Mouse (Mus musculus) embryonic facial prominence, embryonic 14.5 days (tissue): ENCODE data around the gene Zfp276. TPM values are rescaled to one million over a fixed set of nuclear protein-coding genes. Genes with fewer than 3 reads are reported as not detected.
A peak's percentile ranks its signal among the peaks of the same experiment; 100 is the strongest.
"Not testable (repeated sequence)": the region's sequence is repeated elsewhere in the genome, so short reads cannot be mapped to it uniquely, and the experiment has no call there.

Source experiments
- ATAC-seq: fragments of 200-750 bp; cut with Nextera tagmentation; 2 replicates; pipeline ENCODE4 v1.8.0; 2017; ENCODE audit warnings: low read depth, moderate number of reproducible peaks, moderate TSS enrichment
- DNase-seq: peaks from one replicate; pipeline ENCODE4 v3.0.0-alpha.2; 2015; ENCODE audit warnings: low spot score
- H3K27ac ChIP-seq: fragments of 300-500 bp; sonication (generic); replicated peaks from 2 replicates; pipeline ENCODE4 v1.5.1; 2014; ENCODE audit warnings: low read depth, mild to moderate bottlenecking, low read length, moderate library complexity
- H3K27me3 ChIP-seq: fragments of 300-500 bp; sonication (generic); replicated peaks from 2 replicates; pipeline ENCODE4 v1.6.1; 2014; ENCODE audit warnings: low read length; ENCODE audit not compliant: control insufficient read depth, insufficient read depth
- H3K36me3 ChIP-seq: fragments of 300-500 bp; sonication (generic); 2 replicates; pipeline ENCODE4 v1.6.1; 2014; ENCODE audit warnings: low read length, mixed read lengths; ENCODE audit not compliant: control insufficient read depth, insufficient read depth
- H3K4me1 ChIP-seq: fragments of 300-500 bp; sonication (generic); 2 replicates; pipeline ENCODE4 v1.6.1; 2014; ENCODE audit warnings: antibody characterized with exemption, low read length; ENCODE audit not compliant: control insufficient read depth, insufficient read depth
- H3K4me2 ChIP-seq: fragments of 300-500 bp; sonication (generic); 2 replicates; pipeline ENCODE4 v1.6.1; 2014; ENCODE audit warnings: low read depth, mild to moderate bottlenecking, low read length, moderate library complexity, mixed read lengths
- H3K4me3 ChIP-seq: fragments of 300-500 bp; sonication (generic); 2 replicates; pipeline ENCODE4 v1.5.1; 2014; ENCODE audit warnings: low read depth, mild to moderate bottlenecking, low read length
- H3K9ac ChIP-seq: fragments of 300-500 bp; sonication (generic); 2 replicates; pipeline ENCODE4 v1.6.1; 2014; ENCODE audit warnings: low read depth, mild to moderate bottlenecking, low read length, moderate library complexity, mixed read lengths
- H3K9me3 ChIP-seq: fragments of 300-500 bp; sonication (generic); 2 replicates; pipeline ENCODE4 v1.6.1; 2016; ENCODE audit warnings: low read length; ENCODE audit not compliant: control insufficient read depth
- WGBS: fragments of 180-500 bp; shearing (Covaris S2); extraction: QIAGEN DNeasy Blood & Tissue Kit; methylation state at CpG from one replicate; pipeline ENCODE4 v1.1.7; 2014; 5-methylcytosine and 5-hydroxymethylcytosine counted together
- polyA plus RNA-seq: library from polyadenylated mRNA; unstranded; fragments of >200 nt; fragmentation: Nextera tagmentation; extraction: Ambion mirVana; gene quantifications from 2 replicates; pipeline ENCODE4 v1.2.1, GENCODE M21; 2014

Gene Zfp276
- polyA plus RNA-seq, 1 experiment from 2014 or later, result 19.5 TPM

DNA sequence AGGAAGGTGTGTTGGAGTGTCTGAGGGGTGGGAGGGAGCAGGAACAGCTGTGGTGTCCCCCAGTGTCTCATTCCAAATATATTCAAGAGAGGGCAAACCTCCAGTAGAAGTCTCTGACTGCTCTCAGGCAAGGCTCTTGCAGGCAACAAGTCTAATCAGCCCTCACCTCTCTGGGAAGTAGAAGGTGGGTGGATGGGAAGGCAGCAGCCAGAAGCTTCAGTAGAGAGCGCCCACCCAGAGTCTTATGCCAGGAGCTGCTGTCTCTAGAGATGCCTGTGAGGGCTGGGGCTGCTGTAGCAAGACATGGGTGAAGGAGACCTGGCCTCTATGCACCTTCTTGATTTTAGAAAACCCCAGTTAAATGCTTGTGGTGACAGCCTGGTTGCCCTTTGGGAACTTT is 25.6 kb upstream of the Zfp276 start:
- H3K4me1 ChIP-seq, result peaks cover 8% of the 10 kb centered on the region
- WGBS, result 86% methylated on average over 1 of the region's 1 CpGs
- DNase-seq (no peak), ATAC-seq (no peak)
- H3K9me3 ChIP-seq, result no peaks in the 10 kb centered on the region
- H3K4me2 ChIP-seq, result no peak overlapping the region
- H3K4me3 ChIP-seq, result no peak overlapping the region
- peaks cover 32% of the 10 kb centered on the region for H3K36me3 ChIP-seq
- H3K27ac ChIP-seq, result no peak overlapping the region
- no peaks in the 10 kb centered on the region for H3K27me3 ChIP-seq
- H3K9ac ChIP-seq, result no peak overlapping the region

DNA sequence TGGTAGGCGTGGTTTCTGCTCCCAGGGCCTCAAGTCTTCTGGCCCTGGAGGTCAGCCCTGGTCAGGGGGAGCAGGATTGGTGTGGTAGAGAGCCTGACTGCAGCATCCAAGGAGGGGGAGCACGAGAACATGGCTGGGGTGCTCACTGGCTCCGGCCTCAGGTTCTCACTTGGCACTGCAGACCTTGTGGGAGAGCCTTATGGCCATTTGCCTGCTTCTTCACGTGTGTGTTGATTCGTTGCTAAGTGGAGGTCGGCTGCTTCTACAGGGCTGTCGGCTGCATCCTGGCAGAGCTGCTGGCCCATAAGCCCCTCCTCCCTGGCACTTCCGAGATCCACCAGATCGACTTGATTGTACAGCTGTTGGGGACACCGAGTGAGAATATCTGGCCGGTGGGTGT is 23.7 kb upstream of the Zfp276 start:
- not testable (repeated sequence) for H3K4me2 ChIP-seq, H3K9me3 ChIP-seq, H3K9ac ChIP-seq, H3K27ac ChIP-seq, H3K4me1 ChIP-seq, ATAC-seq, H3K4me3 ChIP-seq, H3K27me3 ChIP-seq, DNase-seq
- peaks cover 32% of the 10 kb centered on the region for H3K36me3 ChIP-seq
- 85% methylated on average over 5 of the region's 11 CpGs for WGBS

DNA sequence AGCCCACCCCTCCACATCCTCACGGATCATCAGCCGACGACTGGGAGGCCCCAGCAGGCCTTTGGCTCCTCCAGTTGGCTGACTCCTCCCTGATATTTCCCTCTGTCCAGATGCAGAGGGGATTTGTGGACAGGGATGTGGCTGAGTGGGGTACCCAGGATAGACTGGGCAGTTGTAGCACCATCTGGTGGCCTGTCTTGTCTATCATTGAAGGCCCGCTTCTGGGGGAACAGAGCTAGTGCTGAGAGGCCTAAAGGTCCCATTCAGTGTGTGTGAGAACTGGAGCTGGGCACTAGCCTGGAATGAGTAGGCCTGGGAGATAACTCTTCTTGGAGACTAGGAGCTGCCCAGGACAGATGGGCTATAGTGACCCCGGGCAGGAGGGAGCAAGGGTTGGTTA is 22.3 kb upstream of the Zfp276 start:
- peaks cover 8% of the 10 kb centered on the region for H3K27me3 ChIP-seq

DNA sequence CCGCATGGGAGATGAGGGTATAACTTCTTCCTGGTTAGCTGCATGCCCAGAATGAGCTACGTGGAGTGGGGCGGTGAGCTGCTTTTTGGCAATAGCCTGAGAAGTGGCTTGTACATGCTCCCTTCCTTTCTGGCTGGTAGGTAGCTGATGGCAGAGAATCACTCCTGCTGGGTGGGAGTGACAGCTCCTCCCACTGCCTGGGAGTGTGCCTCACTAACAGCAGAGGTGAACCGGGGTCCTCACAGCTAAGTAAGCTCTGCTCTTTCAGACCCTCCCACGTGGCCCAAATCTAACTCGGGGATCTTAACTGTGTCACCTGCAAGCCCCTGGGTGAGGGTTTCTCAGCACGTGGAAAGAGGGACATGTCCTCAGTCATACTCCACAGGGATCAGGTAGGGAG is 21.4 kb upstream of the Zfp276 start:
- H3K4me3 ChIP-seq, result no peak overlapping the region
- DNase-seq (no peak), ATAC-seq (no peak)
- no peak overlapping the region for H3K4me2 ChIP-seq
- no peaks in the 10 kb centered on the region for H3K9me3 ChIP-seq
- H3K9ac ChIP-seq, result no peak overlapping the region
- peaks cover 19% of the 10 kb centered on the region for H3K36me3 ChIP-seq
- H3K27ac ChIP-seq, result no peak overlapping the region
- H3K4me1 ChIP-seq, result 0 out of 2 replicates have a peak, but pooled peaks cover 6% of the 10 kb centered on the region
- WGBS, result 43% methylated on average over 7 of the region's 7 CpGs
- H3K27me3 ChIP-seq, result peaks cover 8% of the 10 kb centered on the region

More for the DNA sequence above, 22.3 kb upstream of the Zfp276 start:
- 60% methylated on average over 5 of the region's 5 CpGs for WGBS
- ATAC-seq (no peak), DNase-seq (no peak)
- no peaks in the 10 kb centered on the region for H3K9me3 ChIP-seq
- 0 out of 2 replicates have a peak, but pooled peaks cover 6% of the 10 kb centered on the region for H3K4me1 ChIP-seq
- no peak overlapping the region; the same call in 1 of the 2 replicates for H3K9ac ChIP-seq
- H3K4me2 ChIP-seq, result no peak overlapping the region
- H3K4me3 ChIP-seq, result no peak overlapping the region
- H3K27ac ChIP-seq, result no peak overlapping the region
- peaks cover 28% of the 10 kb centered on the region for H3K36me3 ChIP-seq

DNA sequence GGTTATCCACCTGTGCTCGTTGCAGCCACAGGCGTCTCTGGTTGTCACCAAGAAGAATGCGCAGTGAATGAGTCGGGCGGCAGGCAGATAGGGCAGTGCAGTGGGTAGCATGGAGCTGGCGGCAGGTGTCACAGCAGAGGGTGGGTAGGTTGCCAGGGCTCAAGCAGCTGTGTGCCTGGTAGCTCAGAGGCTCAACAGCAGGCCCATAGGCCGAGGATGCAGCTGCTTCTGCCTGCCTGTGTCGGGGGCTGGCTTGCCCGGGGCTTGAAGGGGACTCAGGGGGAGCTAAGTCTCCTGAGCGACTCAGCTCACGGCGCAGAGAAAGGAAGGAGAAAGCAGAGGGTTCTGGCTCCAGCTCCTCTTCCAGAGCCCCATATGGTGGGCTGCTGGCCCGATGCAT is 20.7 kb upstream of the Zfp276 start:
- 0 out of 2 replicates have a peak, but pooled peaks cover 12% of the 10 kb centered on the region for H3K36me3 ChIP-seq
- no peak overlapping the region for H3K27ac ChIP-seq
- WGBS, result 57% methylated on average over 12 of the region's 13 CpGs
- H3K4me3 ChIP-seq, result no peak overlapping the region
- H3K4me2 ChIP-seq, result no peak overlapping the region
- H3K9me3 ChIP-seq, result no peaks in the 10 kb centered on the region
- ATAC-seq, result peak; percentile 10; the same call in 1 of the 2 replicates
- DNase-seq, result no peak
- peaks cover 8% of the 10 kb centered on the region for H3K27me3 ChIP-seq
- H3K9ac ChIP-seq, result no peak overlapping the region
- 0 out of 2 replicates have a peak, but pooled peaks cover 6% of the 10 kb centered on the region for H3K4me1 ChIP-seq

DNA sequence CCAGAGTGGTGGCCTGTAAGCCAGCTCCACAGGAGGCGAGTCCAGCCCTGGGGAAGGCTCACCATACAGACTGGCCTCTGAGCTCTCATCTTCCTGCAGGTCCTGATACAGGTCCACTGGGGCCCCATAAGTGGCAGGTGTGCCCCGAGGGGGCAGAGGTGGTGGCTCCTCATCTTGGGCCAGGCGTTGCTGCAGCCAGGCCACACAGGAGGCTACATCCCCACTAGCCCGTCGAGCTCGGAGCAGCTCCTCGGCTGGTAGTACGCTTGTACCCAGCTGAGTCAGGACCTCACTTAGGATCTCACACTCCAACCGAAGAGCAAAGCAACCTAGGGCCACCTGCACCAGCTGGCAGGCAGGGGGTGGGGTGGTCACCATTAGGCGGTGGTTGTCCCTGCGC is 20.2 kb upstream of the Zfp276 start:
- 0 out of 2 replicates have a peak, but pooled peaks cover 7% of the 10 kb centered on the region for H3K36me3 ChIP-seq
- H3K27me3 ChIP-seq, result peaks cover 8% of the 10 kb centered on the region
- H3K4me3 ChIP-seq, result no peak overlapping the region
- no peak overlapping the region for H3K4me2 ChIP-seq
- ATAC-seq (no peak), DNase-seq (no peak)
- H3K9ac ChIP-seq, result no peak overlapping the region
- no peak overlapping the region for H3K27ac ChIP-seq
- no peaks in the 10 kb centered on the region for H3K9me3 ChIP-seq
- 78% methylated on average over 7 of the region's 11 CpGs for WGBS
- 0 out of 2 replicates have a peak, but pooled peaks cover 6% of the 10 kb centered on the region for H3K4me1 ChIP-seq

DNA sequence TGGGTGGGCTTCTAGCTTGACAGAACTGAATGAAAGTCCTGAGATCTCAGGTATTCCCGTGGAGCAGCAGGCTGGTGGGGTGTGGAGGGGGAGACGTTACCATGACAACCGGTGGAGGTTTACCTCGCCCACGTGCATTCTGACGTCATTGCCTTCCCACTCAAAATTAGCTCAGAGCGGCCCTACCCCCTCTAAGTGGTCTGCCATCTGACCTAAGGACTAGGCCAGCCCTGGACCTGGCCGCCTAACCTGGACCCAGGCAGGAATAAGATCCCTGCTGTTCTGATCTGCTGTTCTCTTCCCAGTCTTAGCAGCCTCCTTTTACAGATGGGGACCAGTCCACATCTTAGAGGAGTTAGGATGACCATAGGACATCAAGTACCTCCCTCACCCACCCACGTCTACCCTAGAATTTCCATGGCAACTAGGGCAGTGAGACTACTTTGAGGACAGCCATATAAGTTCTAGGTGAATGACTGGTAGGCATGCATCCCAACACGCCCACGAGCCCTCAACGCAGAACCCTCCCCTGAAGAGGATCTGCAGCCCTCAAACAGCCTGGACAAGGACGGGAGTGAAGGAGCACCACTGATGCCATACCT is 19.0 kb upstream of the Zfp276 start:
- 34% methylated on average over 9 of the region's 13 CpGs for WGBS

DNA sequence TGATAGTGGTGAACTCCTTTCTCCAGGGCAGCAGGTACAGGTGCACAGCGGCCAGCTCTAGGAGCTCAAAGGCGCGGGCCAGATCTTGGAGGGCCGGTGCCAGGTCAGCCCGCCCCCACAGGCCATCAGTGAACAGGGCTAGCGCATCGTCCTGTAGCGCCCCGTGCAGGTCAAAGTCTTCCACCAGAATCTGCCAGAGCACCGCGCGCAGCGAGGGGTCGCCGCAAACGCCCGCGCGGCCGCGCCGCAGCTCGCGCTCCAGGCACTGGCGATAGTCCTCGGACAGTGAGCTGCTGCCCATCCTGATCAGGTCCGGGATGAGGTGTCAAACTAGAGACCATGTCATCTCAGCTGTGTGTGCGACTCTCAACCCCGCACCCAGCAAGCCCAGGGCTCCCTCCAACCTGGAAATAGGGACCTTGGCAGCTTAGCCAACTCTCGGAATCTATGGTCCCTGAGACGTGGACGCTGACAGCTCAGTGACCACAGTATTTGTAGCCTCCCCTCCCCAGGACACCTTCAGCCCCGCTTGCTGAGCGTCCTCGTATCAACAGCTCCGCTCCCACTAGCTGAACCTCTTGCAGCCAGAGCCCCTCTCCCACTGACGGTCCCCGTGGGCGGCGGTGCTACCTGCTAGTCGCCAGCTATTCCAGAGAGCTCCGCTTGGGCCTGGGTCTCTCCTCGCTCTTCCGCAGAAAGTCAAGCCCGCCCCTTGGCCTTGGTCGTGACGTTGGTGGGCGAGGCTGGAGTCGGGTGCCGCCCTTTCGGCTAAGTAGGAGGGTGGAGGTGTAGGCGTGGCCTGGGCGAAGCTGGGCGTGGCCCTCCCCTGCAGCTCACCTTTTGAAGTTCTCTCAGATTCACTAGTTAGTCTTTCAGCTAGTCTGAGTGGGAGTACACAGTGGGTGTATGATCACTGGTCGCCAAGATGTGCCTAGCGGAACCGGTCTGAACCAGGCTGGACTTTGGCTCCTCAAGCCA is 18.2 kb upstream of the Zfp276 start, which contains the start of gene Spata2l:
Spata2l (minus strand) TSS at position 714 of the 978 bp plus-strand sequence.
- peak within 1 kb of the TSS; percentile 66 for H3K9ac ChIP-seq
- DNase-seq (peak; percentile 92), ATAC-seq (peak; percentile 92)
- 0 out of 2 replicates have a peak, but pooled peaks cover 6% of the 10 kb centered on the region for H3K4me1 ChIP-seq
- H3K4me3 ChIP-seq, result peak within 1 kb of the TSS; percentile 61
- no peaks in the 10 kb centered on the region for H3K36me3 ChIP-seq
- peak within 1 kb of the TSS; percentile 85 for H3K4me2 ChIP-seq
- under 1% methylated on average over 51 of the region's 57 CpGs for WGBS
- peaks cover 8% of the 10 kb centered on the region for H3K27me3 ChIP-seq
- H3K9me3 ChIP-seq, result no peaks in the 10 kb centered on the region
- no peak within 1 kb of the TSS for H3K27ac ChIP-seq

More for the DNA sequence above, 19.0 kb upstream of the Zfp276 start:
- H3K4me3 ChIP-seq, result peak overlapping the region; percentile 61
- peaks cover 8% of the 10 kb centered on the region for H3K27me3 ChIP-seq
- no peaks in the 10 kb centered on the region for H3K36me3 ChIP-seq
- ATAC-seq (peak; percentile 0; the same call in 1 of the 2 replicates), DNase-seq (no peak)
- H3K9me3 ChIP-seq, result no peaks in the 10 kb centered on the region
- H3K4me1 ChIP-seq, result 0 out of 2 replicates have a peak, but pooled peaks cover 6% of the 10 kb centered on the region
- H3K27ac ChIP-seq, result no peak overlapping the region
- peak overlapping the region; percentile 66 for H3K9ac ChIP-seq
- peak overlapping the region; percentile 85 for H3K4me2 ChIP-seq
